Mouse (Mus musculus): ENCODE results near the gene Arrdc5. TPM values are rescaled to one million over a fixed set of nuclear protein-coding genes. Genes with fewer than 3 reads are reported as not detected.

Gene Arrdc5
- polyA plus RNA-seq, 1 experiment, result not detected

- Histone ChIP-seq H3K36me3 (ENCODE audit: control insufficient read depth, insufficient read depth) (no peaks in the 10 kb centered on the region), H3K4me2 (ENCODE audit: low read depth) (peak overlapping the region; percentile 99), H3K79me2 (ENCODE audit: control insufficient read depth, insufficient read depth) (peaks cover 12% of the 10 kb centered on the region), H3K27me3 (ENCODE audit: control insufficient read depth, insufficient read depth, insufficient read length) (no peaks in the 10 kb centered on the region), H3K4me3 (peak overlapping the region; percentile 51), H3ac (ENCODE audit: control insufficient read depth, insufficient read length) (peak overlapping the region; percentile 6)
- no peak for TF ChIP-seq REST (IDR thresholded peaks at IDR 0.05; ENCODE audit: insufficient read depth, insufficient read length)
- TF ChIP-seq MYOG (IDR thresholded peaks at IDR 0.05; ENCODE audit: control insufficient read depth in 1 of 3, insufficient read depth in 1 of 3, insufficient read length in 2 of 3, low read depth in 2 of 3), result no peak
- TF ChIP-seq MYOD1 (IDR thresholded peaks at IDR 0.05; ENCODE audit: control insufficient read depth in 1 of 3, insufficient read length in 2 of 3, low read depth in 2 of 3), result no peak
- TF ChIP-seq E2F4 (IDR thresholded peaks at IDR 0.05; ENCODE audit: insufficient read depth), result no peak
- TF ChIP-seq CEBPB (IDR thresholded peaks at IDR 0.05; ENCODE audit: insufficient read depth, poor library complexity, severe bottlenecking), result no peak
- TF ChIP-seq USF1 (IDR thresholded peaks at IDR 0.05; ENCODE audit: low read depth), result no peak
- peak; percentile 76 for TF ChIP-seq POLR2AphosphoS2 (IDR thresholded peaks at IDR 0.05; ENCODE audit: insufficient read length, low read depth)
- TF ChIP-seq TCF3 (IDR thresholded peaks at IDR 0.05; ENCODE audit: insufficient read length, low read depth), result no peak
- TF ChIP-seq POLR2A (IDR thresholded peaks at IDR 0.05; ENCODE audit: insufficient read length, low read depth), result peak; percentile 75
- no peak for TF ChIP-seq TCF12 (IDR thresholded peaks at IDR 0.05; ENCODE audit: insufficient read depth, poor library complexity, severe bottlenecking)
- TF ChIP-seq MAX (IDR thresholded peaks at IDR 0.05; ENCODE audit: low read depth), result no peak
- no peak for TF ChIP-seq SRF (IDR thresholded peaks at IDR 0.05; ENCODE audit: control insufficient read depth, insufficient read length, low read depth)
Observed at GRCm38 (mm10) chr17:56290388-56291170, 9.5 kb downstream of the Arrdc5 start.

- no peak for TF ChIP-seq MYOG (IDR thresholded peaks at IDR 0.05; ENCODE audit: control insufficient read depth in 1 of 3, insufficient read depth in 1 of 3, insufficient read length in 2 of 3, low read depth in 2 of 3)
- TF ChIP-seq MYOD1 (IDR thresholded peaks at IDR 0.05; ENCODE audit: control insufficient read depth in 1 of 3, insufficient read length in 2 of 3, low read depth in 2 of 3), result peak in 1 of 3 experiments; percentile 11
- peaks cover 5% of the 10 kb centered on the region for H3K36me3 ChIP-seq (ENCODE audit: control insufficient read depth, insufficient read depth)
- peak overlapping the region; percentile 51 for H3K4me3 ChIP-seq
- no peaks in the 10 kb centered on the region for H3K27me3 ChIP-seq (ENCODE audit: control insufficient read depth, insufficient read depth, insufficient read length)
- H3K79me2 ChIP-seq (ENCODE audit: control insufficient read depth, insufficient read depth), result peaks cover 12% of the 10 kb centered on the region
- H3ac ChIP-seq (ENCODE audit: control insufficient read depth, insufficient read length), result peak overlapping the region; percentile 6
- H3K4me2 ChIP-seq (ENCODE audit: low read depth), result peak overlapping the region; percentile 99
Observed at GRCm38 (mm10) chr17:56289371-56290331, 10.4 kb downstream of the Arrdc5 start.

- Histone ChIP-seq H3K27me3 (ENCODE audit: control insufficient read depth, insufficient read depth, insufficient read length) (no peaks in the 10 kb centered on the region), H3K79me2 (ENCODE audit: control insufficient read depth, insufficient read depth) (peaks cover 12% of the 10 kb centered on the region), H3K4me3 (peak overlapping the region; percentile 51), H3K36me3 (ENCODE audit: control insufficient read depth, insufficient read depth) (peaks cover 8% of the 10 kb centered on the region), H3ac (ENCODE audit: control insufficient read depth, insufficient read length) (no peak overlapping the region), H3K4me2 (ENCODE audit: low read depth) (peak overlapping the region; percentile 99)
- TF ChIP-seq TCF12 (IDR thresholded peaks at IDR 0.05; ENCODE audit: insufficient read depth, poor library complexity, severe bottlenecking), result no peak
Observed at GRCm38 (mm10) chr17:56288866-56289265, 11.2 kb downstream of the Arrdc5 start.

DNA sequence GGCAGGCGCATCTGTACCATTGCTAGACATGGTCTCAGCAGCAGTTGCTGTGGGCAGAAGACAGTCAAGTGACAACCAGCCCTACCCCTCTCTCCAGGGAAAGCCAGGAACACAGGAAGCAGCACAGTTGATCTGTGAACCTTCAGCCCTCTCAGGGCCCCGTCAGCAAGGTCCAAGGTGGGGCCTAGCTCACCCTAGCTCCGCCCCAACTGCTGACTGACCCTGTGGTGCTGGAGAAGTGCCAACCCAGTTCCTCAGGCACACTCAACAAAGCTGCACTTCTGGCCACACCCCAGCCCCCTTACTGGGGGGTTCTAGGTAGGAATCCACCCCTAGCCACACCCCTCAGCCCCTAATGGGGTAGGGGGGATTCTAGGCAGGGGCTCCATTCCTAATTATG, 12.3 kb downstream of the Arrdc5 start:
- TF ChIP-seq POLR2A (IDR thresholded peaks at IDR 0.05; ENCODE audit: insufficient read length, low read depth) (no peak), POLR2AphosphoS2 (IDR thresholded peaks at IDR 0.05; ENCODE audit: insufficient read length, low read depth) (no peak), MYOD1 (IDR thresholded peaks at IDR 0.05; ENCODE audit: control insufficient read depth in 1 of 3, insufficient read length in 2 of 3, low read depth in 2 of 3) (no peak), SRF (IDR thresholded peaks at IDR 0.05; ENCODE audit: control insufficient read depth, insufficient read length, low read depth) (no peak), TCF3 (IDR thresholded peaks at IDR 0.05; ENCODE audit: insufficient read length, low read depth) (no peak), CEBPB (IDR thresholded peaks at IDR 0.05; ENCODE audit: insufficient read depth, poor library complexity, severe bottlenecking) (no peak)

DNA sequence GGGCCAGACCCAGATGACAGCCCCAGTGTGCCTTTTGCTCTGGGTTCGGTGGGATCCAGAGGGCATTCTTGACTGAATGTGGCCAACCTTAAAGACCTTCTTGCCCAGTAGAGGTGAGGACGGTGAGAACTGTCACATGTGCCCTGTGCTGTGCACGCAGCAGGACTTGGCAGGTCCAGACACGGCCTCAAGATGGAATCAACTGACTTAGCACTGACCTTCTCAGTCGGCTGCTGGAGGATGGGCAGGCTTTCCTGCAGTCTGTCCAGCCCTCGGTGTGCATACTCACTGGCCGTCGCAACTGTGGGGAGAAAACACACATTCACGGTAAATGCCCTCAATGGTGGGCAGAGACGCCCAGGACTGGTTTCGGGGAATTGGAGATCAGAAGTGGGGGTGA, 14.1 kb downstream of the Arrdc5 start:
- no peak for TF ChIP-seq POLR2A (IDR thresholded peaks at IDR 0.05; ENCODE audit: insufficient read length, low read depth)
- TF ChIP-seq REST (IDR thresholded peaks at IDR 0.05; ENCODE audit: insufficient read depth, insufficient read length), result no peak
- no peak for TF ChIP-seq MYOD1 (IDR thresholded peaks at IDR 0.05; ENCODE audit: control insufficient read depth in 1 of 3, insufficient read length in 2 of 3, low read depth in 2 of 3)
- no peak for TF ChIP-seq USF1 (IDR thresholded peaks at IDR 0.05; ENCODE audit: low read depth)
- no peak for TF ChIP-seq MAX (IDR thresholded peaks at IDR 0.05; ENCODE audit: low read depth)
- TF ChIP-seq SRF (IDR thresholded peaks at IDR 0.05; ENCODE audit: control insufficient read depth, insufficient read length, low read depth), result no peak
- TF ChIP-seq CEBPB (IDR thresholded peaks at IDR 0.05; ENCODE audit: insufficient read depth, poor library complexity, severe bottlenecking), result no peak
- no peak for TF ChIP-seq MYOG (IDR thresholded peaks at IDR 0.05; ENCODE audit: control insufficient read depth in 1 of 3, insufficient read depth in 1 of 3, insufficient read length in 2 of 3, low read depth in 2 of 3)
- no peak for TF ChIP-seq TCF3 (IDR thresholded peaks at IDR 0.05; ENCODE audit: insufficient read length, low read depth)
- TF ChIP-seq TCF12 (IDR thresholded peaks at IDR 0.05; ENCODE audit: insufficient read depth, poor library complexity, severe bottlenecking), result no peak
- TF ChIP-seq E2F4 (IDR thresholded peaks at IDR 0.05; ENCODE audit: insufficient read depth), result no peak
- TF ChIP-seq POLR2AphosphoS2 (IDR thresholded peaks at IDR 0.05; ENCODE audit: insufficient read length, low read depth), result no peak

More for the DNA sequence above, 12.3 kb downstream of the Arrdc5 start:
- Histone ChIP-seq H3ac (ENCODE audit: control insufficient read depth, insufficient read length) (no peak overlapping the region), H3K4me3 (no peak overlapping the region), H3K36me3 (ENCODE audit: control insufficient read depth, insufficient read depth) (peaks cover 8% of the 10 kb centered on the region), H3K79me2 (ENCODE audit: control insufficient read depth, insufficient read depth) (peaks cover 12% of the 10 kb centered on the region), H3K27me3 (ENCODE audit: control insufficient read depth, insufficient read depth, insufficient read length) (no peaks in the 10 kb centered on the region), H3K4me2 (ENCODE audit: low read depth) (peak overlapping the region; percentile 99)

More for the DNA sequence above, 14.1 kb downstream of the Arrdc5 start:
- Histone ChIP-seq H3K4me3 (no peak overlapping the region), H3K4me2 (ENCODE audit: low read depth) (no peak overlapping the region), H3K27me3 (ENCODE audit: control insufficient read depth, insufficient read depth, insufficient read length) (no peaks in the 10 kb centered on the region), H3K36me3 (ENCODE audit: control insufficient read depth, insufficient read depth) (peaks cover 8% of the 10 kb centered on the region), H3K79me2 (ENCODE audit: control insufficient read depth, insufficient read depth) (peaks cover 12% of the 10 kb centered on the region), H3ac (ENCODE audit: control insufficient read depth, insufficient read length) (no peak overlapping the region)
